Mouse (Mus musculus) ES-Bruce4 (cell line): ENCODE measurements around the gene Atp11a.

Experiments used
- CTCF ChIP-seq: IDR thresholded peaks from one replicate; pipeline ENCODE4 v1.8.1; 2011; ENCODE audit warnings: low read depth, low read length
- POLR2A ChIP-seq: IDR thresholded peaks from one replicate; pipeline ENCODE4 v1.8.1; 2011; ENCODE audit warnings: low read length; ENCODE audit not compliant: insufficient read depth

DNA sequence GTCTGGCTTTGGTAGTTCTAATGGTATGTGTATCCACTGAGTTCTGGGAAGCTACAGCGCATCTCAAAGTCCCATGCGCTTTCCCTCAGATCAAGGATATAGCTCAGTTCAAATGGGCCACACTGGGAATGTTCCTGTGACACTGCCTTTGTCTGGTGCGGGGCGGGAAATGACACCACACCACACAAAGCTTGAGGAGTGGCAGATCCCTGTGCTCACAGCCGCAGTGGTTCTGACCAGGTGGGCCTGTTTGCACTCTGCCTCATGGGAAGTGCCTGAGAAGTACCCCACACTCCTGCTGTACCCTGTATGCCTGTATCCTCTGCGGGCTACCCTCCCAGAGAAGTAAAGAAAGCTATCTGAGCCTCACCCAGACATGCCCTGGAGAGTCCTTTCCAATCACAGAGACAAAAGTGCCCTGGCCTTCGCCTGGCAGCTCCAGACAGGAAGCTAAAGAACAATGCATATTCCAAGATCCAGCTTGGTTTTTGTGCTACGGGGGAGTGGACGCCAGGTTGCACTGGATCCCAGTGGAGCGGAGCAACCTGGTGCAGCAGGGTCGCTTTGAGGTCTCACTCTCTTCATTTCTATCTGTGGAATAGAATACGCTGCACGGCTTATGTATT is 147.1 kb downstream of the Atp11a start:
- no peak for TF ChIP-seq POLR2A
- no peak for TF ChIP-seq CTCF
